Mouse (Mus musculus) olfactory bulb, adult 2 months (tissue): Measurements from ENCODE around the gene Susd3.

Experiments used
- CTCF ChIP-seq: fragments of 200-500 bp; IDR thresholded peaks from 2 replicates; pipeline ENCODE4 v1.5.1; 2012; ENCODE audit warnings: low read depth, mild to moderate bottlenecking, low read length, moderate library complexity; ENCODE audit not compliant: insufficient read depth
- POLR2A ChIP-seq: fragments of 200-500 bp; IDR thresholded peaks from 2 replicates; pipeline ENCODE4 v1.6.1; 2012; ENCODE audit warnings: mild to moderate bottlenecking, low read depth, low read length, moderate library complexity; ENCODE audit not compliant: insufficient read depth

- TF ChIP-seq CTCF (no peak), POLR2A (no peak)
Observed at GRCm38 (mm10) chr13:49296270-49296669, 47.8 kb upstream of the Susd3 start.
